Mouse (Mus musculus): Measurements from ENCODE around the gene Adcy9.
A peak's percentile ranks its signal among the peaks of the same experiment; 100 is the strongest.

Adcy9 gene

DNA sequence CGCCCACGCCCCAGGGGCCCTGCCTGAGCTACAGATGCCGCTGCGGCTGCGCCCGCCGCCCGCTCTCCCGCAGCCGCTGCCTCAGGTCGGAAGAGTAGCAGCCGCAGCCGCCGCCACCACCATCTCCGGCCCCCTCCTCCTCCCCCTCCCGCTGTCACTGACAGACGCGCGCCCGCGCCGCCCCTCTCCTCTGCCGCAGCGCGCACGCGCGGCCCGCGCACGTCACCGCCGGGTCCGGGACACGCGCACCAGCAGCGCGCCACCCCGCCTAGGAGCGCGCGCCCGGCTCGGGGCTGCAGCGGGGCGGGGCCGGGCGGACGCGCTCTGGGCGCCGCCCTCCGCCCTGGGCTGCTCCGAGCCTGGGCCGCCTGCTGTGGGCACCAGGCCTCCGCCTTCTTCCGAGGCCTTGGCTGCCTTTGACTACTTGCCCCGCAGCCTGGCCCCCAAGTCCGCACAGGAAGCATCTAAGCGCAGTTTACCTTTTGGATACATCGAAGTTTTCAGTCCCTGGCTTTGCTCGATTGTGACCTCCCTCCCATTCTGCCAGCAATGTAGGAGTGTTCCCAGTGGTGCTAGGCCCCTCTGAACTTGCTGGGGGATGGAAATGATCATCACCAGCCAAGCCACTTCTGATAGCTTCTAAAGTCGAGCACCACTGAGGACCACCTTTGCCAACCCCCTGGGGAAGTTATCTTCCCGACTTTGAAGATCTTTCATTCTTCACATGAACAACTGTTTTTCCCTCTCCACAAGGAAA is at the start of gene Adcy9:
Adcy9 (minus strand) TSS at position 201 of the 757 bp plus-strand sequence.
- peak; percentile 79 for DNase-seq (ENCODE audit: low read depth, low spot score)

DNA sequence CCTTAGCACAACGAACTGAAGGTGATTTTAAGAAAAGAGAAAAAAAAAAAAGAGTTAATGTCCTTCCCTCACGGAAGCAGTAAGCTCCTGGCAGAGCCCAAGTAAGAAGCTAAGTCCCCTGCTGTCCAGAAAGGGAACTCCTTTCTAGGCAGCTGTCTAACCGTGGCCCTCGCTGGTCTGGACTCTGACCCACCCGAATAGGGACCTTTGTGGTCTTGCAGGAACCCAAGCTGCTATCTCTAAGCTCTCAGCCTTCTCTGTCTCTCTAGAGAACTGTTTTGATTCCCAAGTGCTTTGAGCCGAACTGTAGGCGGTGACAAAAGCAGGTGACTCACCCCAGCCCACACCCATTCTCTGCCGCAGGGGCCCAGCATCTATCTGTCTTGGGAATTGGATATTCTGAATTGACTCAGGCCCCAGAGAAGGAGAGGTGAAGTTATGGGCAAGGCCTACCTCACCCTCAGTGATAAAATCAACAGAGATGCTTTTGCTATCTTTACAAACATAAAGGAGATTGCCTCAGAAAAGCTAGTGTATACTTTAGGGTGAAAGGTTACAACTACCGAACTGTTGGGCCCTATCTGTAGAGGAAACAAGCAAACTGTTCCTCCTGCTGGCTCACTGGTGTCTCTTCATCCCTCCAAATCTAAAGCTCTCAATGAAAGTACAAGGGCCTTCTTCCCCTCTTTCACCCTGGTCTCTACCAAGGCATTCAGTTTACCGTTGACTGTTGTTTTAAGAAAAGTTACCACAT is 49.5 kb upstream of the Adcy9 start:
- DNase-seq (ENCODE audit: low read depth, low spot score), result peak; percentile 19

DNA sequence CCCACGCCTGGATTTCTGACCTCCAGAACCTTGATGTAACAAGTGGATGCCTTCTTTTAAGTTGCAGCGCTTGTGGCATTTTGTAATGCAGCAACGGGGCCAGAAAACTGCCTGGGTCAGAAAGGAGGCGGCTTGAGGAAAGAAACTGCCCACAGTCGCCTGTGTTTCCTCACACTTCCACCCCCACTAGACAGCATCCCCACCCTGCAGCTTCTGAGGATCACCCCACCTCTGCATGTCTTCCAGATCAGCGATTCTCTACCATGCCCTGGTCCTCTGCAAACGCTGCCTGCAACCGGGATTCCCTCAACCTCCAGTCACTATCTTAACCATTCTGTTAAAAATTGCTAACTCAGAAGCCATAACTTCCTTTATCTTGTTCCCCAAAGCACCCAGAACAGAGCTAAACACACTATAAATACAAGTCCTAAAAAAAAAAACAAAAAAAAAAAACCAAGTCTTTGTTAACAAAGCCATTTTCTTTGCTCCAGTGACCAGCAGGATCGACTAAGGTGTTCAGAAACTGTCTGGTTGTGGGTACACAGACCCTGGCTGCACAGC is 44.3 kb upstream of the Adcy9 start:
- no peak for DNase-seq (ENCODE audit: low read depth, low spot score)

DNA sequence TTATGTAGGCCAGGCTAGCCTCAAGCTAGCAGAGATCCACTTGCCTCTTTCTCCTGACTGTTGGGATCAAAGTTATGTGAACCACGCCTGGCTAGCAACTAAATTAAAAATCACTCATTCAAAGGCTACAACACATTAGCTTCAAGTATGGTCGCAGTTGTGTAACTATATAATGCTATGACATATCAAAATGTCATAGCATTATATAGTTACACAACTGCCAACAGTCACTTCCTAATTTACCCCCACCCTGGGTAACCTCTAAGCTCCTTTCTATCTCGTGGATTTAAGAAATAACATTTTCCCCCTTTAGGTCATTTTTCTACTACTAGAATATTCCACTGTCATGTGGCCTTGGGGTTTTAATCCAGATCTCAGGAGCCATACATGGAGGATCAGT is 37.6 kb upstream of the Adcy9 start:
- DNase-seq (ENCODE audit: low read depth, low spot score), result no peak

DNA sequence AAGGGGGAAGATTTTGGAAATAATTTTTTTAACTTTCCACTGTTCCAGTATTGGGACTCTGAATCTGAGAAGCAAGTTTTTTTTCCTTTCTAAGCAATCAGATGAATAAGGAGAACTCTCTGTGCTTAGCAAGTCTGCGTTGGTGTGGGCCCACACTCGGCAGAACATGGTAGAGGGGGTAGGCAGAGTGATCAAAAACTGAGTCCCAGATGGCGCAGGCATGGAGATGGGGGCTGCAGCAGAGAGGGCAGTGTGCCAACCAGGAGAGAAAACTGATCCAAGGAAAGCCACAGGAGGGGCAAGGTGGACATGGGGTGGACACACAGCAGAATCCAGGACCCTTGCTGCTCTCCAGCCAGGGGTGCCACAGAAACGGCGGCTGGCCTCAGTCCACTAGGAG is 36.1 kb upstream of the Adcy9 start:
- no peak for DNase-seq (ENCODE audit: low read depth, low spot score)

DNA sequence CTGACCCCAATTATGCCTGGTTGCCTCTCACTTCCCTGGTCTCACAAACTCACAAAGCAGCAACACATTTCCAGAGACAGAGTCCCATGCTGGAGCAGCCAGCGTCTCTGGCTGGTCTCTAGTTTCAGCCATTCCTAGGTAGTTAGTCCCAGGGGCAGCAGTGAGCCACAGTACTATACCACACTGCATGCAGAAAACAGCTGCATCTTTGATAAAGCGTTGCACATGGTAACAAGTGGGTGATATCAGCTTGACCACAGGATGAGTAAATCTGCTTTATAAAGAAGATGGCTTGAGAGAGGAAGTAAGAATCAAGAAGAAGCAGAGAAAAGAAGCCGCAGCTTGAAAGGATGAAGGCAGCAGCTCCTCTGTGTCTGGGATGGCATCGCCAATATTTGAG is 35.4 kb upstream of the Adcy9 start:
- no peak for DNase-seq (ENCODE audit: low read depth, low spot score)

DNA sequence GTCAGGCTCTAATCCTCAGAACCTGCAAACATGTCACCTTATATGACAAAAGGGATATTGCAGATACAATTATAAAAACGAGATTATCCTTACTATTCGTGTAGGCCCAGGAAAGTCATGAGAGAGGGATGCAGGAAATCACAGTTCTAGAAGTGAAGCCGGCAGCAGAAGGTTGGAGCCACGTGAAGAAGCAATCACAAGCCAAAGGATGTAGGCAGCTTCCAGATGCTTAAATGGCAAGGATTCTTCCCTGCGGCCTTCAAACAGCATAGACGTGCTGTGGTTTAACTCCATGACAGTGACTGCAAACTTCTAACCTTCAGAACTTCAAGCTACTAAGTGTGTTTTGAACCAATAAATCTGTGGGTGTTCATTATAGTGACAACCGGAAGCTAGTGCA is 34.3 kb upstream of the Adcy9 start:
- no peak for DNase-seq (ENCODE audit: low read depth, low spot score)

DNA sequence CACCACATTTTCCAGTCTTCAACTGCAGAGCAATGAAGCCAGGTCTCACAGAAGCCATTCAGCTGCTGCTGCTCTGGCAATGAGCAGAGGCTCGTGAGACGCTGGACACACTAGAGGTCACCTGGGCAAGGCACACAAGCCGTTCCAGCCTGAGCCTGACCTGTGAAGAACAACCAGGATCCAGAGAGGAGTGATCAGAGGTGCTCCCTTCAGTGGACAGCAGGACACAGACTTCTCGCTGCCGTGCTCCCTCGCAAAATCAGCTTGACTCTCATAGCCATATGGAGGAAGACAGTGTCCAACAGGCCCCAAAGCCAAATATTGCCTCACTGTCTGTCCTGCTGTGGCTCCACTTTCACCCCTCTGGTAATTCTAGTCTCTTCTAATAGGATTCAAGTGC is 29.1 kb upstream of the Adcy9 start:
- no peak for DNase-seq (ENCODE audit: low read depth, low spot score)

DNA sequence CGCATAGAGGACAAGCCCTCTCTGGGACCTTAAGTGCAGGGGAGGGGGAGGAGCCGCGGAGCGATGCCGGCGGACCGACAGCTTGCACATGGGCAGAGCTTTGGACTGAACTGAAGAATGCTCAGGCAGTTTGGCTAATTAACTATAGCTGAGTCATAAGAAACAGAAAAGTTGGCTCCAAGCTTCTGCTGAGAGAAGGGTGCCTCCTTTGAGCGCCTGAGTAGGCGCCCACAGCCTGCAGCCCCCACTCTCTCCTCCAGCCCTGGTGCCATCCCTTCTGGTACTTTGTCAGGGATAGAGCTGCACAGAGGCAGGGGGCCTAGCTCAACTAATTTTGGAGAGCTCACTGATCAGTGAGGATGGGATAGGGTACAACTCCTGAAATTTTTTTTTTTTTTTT is 27.9 kb upstream of the Adcy9 start:
- DNase-seq (ENCODE audit: low read depth, low spot score), result peak; percentile 9

DNA sequence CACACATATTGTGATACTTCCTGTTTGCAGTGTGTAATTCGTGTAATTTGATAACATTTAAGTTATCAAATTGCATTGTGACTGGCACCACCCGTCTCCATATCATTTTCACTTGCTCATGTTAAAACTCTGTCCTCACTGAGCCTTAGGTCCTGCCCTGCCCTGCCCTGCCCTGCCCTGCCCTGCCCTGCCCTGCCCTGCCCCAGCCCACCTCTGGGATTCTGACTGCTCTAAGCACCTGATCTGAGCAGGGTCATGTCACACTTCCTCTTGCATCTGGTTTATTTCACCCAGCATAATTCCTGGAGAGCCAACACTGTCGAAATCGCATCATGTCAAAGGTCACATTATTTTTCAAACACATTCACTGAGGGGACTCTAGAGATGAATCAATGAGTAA is 26.1 kb upstream of the Adcy9 start:
- no peak for DNase-seq (ENCODE audit: low read depth, low spot score)

DNA sequence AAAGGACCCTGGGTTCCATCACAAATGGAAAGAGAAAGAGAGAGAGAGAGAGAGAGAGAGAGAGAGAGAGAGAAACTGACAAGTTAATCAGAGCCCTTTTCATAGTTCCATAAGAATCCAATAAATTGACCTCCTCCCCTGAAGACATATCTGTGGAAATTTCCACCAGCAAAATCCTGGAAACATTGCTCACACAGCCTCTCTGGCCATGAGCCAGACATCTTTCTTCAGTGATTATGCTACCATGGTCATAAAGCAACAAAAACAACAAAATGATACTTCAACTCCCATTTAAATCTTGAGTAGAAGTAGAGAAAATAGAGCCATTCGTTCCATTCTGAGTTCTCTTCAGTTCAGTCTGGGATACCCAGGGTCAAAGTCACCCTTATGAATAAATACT is 24.1 kb upstream of the Adcy9 start:
- no peak for DNase-seq (ENCODE audit: low read depth, low spot score)

DNA sequence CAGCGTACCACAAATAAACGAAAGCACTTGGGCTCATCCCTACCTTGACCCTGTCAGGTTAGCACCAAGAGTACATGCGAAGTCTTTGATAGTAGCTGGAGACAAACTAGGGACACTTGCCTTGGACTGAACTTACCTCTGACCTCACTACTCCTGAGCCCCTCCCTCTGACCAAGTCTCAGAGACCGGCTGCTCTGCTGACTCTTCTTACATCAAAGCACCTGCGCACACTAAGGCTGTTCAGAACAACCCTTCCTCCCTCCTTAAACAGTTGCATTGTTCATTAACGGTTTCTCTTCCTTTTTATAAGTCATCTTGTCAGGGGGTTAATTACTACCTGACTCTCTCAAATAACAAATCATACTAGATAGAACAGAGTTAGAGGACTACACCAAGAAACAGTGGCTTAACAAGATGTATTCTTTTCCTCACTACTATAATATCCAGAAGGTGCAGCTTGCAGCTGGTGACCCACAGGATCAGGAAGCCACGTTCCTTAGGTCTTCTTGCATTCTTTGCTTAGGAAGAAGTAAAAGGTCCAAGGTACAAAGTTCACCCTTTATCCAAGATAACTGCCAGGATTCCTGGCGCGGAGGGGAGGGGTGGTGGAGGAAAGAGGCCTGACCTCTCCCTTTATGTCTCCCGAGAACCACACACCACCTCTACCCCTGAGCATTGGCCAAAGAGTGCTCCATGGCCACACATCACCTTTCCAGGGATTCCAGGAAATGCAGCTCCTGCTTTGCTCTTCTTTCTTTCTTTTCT is 19.2 kb upstream of the Adcy9 start:
- no peak for DNase-seq (ENCODE audit: low read depth, low spot score)

DNA sequence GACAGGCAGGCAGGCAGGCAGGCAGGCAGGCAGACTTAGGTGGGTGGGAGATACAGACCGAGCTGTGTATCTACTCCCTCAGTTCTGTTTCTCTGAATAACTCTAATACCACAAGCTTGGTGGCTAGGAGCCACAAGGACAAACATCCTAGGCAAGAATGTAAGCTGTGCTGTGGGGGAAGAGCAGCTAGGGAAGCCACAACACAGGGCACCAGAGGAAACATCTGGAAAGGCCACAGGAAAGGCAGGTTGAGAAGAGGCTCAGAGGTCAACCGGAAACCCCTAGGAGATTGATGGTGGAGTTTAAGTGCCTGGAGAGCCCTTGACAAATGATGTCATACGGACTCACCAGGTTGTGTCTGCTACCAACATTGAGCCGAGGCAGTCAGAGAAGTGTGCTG is 16.4 kb upstream of the Adcy9 start:
- no peak for DNase-seq (ENCODE audit: low read depth, low spot score)

DNA sequence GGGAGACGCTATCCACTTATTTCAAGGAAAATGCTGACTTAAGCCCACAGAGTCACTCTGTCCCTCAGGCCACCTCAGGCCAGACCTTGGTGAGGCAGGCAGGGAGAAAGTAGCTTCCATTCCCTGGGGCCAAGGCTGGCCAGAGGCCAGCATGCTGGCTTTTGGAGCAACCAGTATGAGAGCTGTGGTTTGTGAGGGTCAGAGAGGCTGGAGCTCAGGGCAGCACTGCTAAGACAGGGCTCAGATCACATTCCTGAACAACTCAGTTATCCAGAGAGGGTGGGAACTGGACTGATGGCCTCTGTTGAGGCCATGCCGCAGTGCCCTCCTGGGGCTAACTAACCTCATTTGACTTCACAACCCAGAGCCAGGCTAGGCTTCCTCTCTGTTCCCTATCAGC is 15.1 kb upstream of the Adcy9 start:
- DNase-seq (ENCODE audit: low read depth, low spot score), result no peak

DNA sequence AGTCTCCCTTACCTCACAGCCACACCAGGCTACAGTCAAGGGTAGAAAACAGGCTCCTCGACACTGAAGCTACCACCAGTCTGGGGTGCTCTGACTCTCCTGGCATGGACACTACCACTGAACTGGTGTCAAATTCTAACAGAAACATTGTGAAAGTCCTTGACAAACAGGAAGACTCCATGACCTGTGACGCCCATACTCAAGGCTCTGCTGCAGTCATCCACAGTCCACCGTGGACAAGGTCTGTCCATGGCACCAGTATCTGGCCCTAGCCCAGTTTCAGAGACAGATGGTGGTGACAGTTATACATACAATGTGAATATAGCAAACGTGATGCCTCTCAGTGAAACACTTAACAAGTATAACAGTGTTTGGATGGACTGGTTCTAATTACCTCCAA is 11.5 kb upstream of the Adcy9 start:
- DNase-seq (ENCODE audit: low read depth, low spot score), result no peak

DNA sequence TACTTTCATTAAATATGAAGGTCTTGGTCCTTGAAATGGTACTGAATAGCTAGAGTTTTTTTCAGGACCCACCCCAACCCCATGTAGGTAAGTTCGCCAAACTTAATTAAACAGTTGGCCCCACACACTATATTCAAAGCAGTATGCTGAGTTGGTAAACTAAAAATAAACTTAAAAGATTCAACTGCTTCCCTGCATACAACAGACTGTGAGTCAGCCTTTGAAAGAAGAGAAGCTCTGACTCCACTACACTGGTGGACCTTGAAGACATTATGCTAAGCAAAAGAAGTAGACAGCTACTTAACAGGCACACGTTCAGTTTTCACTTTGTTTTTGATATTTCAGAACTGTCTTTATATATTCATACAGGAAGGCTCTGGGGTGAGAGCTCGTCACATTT is 10.7 kb upstream of the Adcy9 start:
- no peak for DNase-seq (ENCODE audit: low read depth, low spot score)

DNA sequence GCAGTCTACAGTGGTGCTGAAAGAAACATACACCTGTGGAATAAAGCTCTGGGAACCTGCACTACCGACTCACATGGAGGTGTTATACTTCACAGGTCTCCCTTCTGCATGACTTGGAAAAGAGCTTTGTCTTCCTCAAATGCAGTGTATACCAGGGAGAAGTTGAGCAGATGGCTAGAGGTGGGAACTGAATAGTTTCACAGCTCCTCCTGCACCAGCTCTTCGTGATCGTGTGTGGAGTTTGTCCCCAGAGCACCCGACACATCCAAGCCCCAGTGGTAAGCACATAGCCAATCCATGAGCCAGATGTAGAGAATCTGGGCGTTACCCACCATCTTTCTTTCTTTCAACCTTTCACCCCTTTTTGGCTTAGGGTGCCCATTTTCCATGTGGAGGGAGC is 9.9 kb upstream of the Adcy9 start:
- DNase-seq (ENCODE audit: low read depth, low spot score), result no peak

DNA sequence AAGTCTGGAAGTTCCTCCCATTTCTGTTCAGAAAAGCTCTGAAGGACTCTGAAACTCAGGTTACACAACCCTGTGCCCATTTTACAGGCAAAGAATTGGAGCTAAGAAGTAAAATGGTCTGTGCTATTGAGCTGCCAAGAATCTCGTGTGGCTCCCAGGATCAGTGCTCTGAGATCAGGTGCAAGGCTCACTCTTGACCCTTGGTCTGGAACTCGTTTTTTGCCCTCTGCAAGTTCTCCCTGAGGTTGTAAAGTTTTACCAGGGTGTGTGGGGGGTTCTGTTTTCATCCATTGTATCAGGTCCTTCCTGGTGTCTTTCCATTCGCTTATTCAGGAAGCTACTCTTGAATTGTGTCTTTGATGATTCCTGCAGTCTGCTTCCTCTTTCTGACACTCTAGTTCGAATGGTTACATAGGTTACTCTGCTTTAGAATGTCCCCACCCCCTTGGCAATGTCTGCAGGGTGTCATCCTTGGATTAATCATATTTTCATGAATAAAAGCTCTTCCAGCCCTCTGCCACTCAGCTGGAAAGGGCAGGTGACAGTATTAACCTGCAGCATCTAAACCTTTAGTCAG is 5.4 kb upstream of the Adcy9 start:
- no peak for DNase-seq (ENCODE audit: low read depth, low spot score)

DNA sequence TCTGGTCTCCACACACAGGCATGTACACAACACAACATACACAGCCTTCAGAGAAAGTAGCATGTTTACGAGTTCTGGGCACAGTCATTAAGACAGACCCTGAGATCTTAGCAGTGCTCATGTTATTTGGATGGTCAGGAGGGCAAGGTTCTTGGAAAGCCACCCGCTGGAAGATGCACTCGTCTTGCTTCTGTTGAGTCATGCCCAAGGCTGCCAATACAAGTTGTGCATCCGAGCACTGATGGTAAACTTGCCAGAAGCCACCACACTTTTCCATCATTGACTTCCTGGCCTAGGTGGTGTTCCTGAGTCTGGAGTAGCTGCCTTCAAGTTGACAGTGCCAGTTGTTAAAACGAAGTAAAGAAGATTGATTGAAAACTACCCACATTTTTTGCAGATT is 3.3 kb upstream of the Adcy9 start:
- no peak for DNase-seq (ENCODE audit: low read depth, low spot score)

DNA sequence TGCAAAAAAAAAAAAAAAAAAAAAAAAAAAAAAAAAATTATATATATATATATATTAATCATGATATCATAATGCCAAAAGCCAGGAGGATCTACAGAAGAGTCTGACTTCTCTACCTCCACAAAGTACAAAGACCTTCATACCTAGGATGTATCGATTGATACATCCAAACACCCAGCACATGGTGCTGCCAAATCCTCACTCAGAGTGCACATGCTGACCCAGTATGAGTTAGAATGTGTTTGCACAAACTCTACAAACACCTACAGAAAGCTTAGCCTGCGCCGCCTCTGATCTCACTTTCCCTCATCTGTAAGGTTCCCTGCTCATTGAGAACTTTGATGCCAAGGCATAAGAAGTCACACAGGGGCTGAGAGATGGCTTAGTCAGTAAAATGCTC is 2.7 kb upstream of the Adcy9 start:
- DNase-seq (ENCODE audit: low read depth, low spot score), result no peak

DNA sequence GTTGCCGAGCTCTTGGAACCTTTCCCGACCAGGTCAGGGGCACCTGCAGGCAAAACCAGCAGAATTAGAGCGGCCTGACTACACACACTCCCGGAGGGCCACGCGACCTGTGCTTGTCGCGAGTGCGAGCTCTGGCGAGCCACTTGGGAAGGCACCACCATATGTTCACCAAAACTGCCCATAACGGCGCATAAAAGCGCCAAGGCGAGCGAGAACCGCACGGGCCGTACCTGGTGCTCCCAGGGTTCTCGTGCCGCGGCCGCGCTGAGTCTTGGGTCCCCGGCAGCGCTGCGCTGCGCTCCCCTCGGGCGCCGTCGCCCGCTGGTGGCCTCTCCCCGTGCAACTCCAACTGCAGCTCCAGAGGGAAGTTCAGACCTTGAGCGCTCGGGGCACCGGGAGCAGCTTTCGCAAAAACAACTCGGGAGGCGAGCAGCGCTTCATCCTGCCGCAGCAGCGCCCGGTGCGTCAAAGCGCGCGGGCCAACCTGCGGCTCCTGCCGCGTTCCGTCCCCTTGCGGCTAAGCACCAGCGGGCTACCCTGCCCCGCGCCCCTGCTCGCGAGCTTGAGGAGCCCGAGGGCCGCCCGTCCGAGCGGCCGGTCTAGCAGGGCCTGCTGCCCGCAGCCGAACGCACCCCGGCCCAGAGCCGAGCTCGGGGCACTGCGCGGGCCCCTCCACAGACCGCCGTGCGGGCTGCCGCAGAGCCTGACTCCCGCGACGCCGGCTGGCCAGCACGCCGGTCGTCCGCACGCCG is 576 bp downstream of the Adcy9 start:
- peak; percentile 42 for DNase-seq (ENCODE audit: low read depth, low spot score)

All from ES-CJ7 (cell line).